Mouse (Mus musculus) Patski (cell line): Measurements from ENCODE around the gene Pdzd2. TPM values are rescaled to one million over a fixed set of nuclear protein-coding genes. Genes with fewer than 3 reads are reported as not detected.

ENCODE experiments used
- ATAC-seq: fragments of 100-300 bp; one replicate; pipeline ENCODE4 v1.8.0; 2021
- CTCF ChIA-PET: fragments of 350-600 bp; sonication (Branson Sonifier 250); formaldehyde crosslinking; loops from one replicate; lab custom pipeline; 2022; ENCODE audit warnings: inconsistent platforms; lab: Charles Lee
- POLR2A ChIA-PET: fragments of 350-600 bp; sonication (Branson Sonifier 250); formaldehyde crosslinking; loops from one replicate; lab custom pipeline; 2022; ENCODE audit warnings: antibody characterized with exemption, inconsistent platforms; lab: Charles Lee
- DNase-seq: peaks from one replicate; pipeline ENCODE4 v3.0.0-alpha.2; 2011; ENCODE audit warnings: low read depth, low spot score
- H3K27me3 ChIP-seq: fragments of 371-371 bp; one replicate; pipeline ENCODE4 v1.5.1; 2021
- CTCF ChIP-seq: fragments of 100-300 bp; IDR thresholded peaks from one replicate; pipeline ENCODE4 v1.5.1; 2021
- in situ Hi-C: fragments of 300-500 bp; cut with MboI; formaldehyde crosslinking; loops from 3 replicates; pipeline ENCODE4 v1.11.1; 2018; ENCODE audit warnings: low pct_unique_long_range_greater_than_20kb, mixed read lengths
- polyA plus RNA-seq: library from polyadenylated mRNA; unstranded; gene quantifications from one replicate; pipeline ENCODE4 v1.2.3, GENCODE M21; 2021

Gene Pdzd2
- polyA plus RNA-seq, 1 experiment from 2014 or later, result 0.10 TPM

GRCm38 (mm10) chr15:12639776-12640175 lies 99.9 kb downstream of the Pdzd2 start:
- TF ChIP-seq CTCF, result no peak
- H3K27me3 ChIP-seq, result peaks cover 20% of the 10 kb centered on the region
- ChIA-PET CTCF (no interaction called here), POLR2A (no interaction called here)
- DNase-seq (no peak), ATAC-seq (no peak)
- in situ Hi-C loops, result no loop called here

GRCm38 (mm10) chr15:12639181-12639580 lies 100.5 kb downstream of the Pdzd2 start:
- DNase-seq, result no peak
- in situ Hi-C loops, result no loop called here
- peaks cover 20% of the 10 kb centered on the region for H3K27me3 ChIP-seq
- TF ChIP-seq CTCF, result no peak
- ChIA-PET POLR2A (no interaction called here), CTCF (no interaction called here)
- no peak for ATAC-seq

GRCm38 (mm10) chr15:12638370-12639030 lies 101.2 kb downstream of the Pdzd2 start:
- no peak for ATAC-seq
- no peak for DNase-seq
- in situ Hi-C loops, result no loop called here
- TF ChIP-seq CTCF, result no peak
- ChIA-PET CTCF (no interaction called here), POLR2A (no interaction called here)
- peaks cover 20% of the 10 kb centered on the region for H3K27me3 ChIP-seq

GRCm38 (mm10) chr15:12637511-12637910 lies 102.2 kb downstream of the Pdzd2 start:
- ChIA-PET POLR2A (no interaction called here), CTCF (no interaction called here)
- ATAC-seq, result no peak
- peaks cover 20% of the 10 kb centered on the region for H3K27me3 ChIP-seq
- no peak for TF ChIP-seq CTCF
- in situ Hi-C loops, result no loop called here
- no peak for DNase-seq

- no peak for TF ChIP-seq CTCF
- ATAC-seq, result no peak
- no peak for DNase-seq
- ChIA-PET POLR2A (no interaction called here), CTCF (interaction anchor here (0.8 kb wide), 1 partner anchor 17 kb away, joined by 3 read pairs; no protein-coding TSS in a partner anchor)
- in situ Hi-C loops, result no loop called here
- H3K27me3 ChIP-seq, result peaks cover 13% of the 10 kb centered on the region
These were observed 103.3 kb downstream of the Pdzd2 start for GRCm38 (mm10) chr15:12636386-12636785.

- CTCF ChIA-PET, result no interaction called here
- in situ Hi-C loops, result no loop called here
- H3K27me3 ChIP-seq, result peaks cover 9% of the 10 kb centered on the region
These were observed 104.8 kb downstream of the Pdzd2 start for GRCm38 (mm10) chr15:12634921-12635320.

GRCm38 (mm10) chr15:12629164-12629563 lies 110.6 kb downstream of the Pdzd2 start:
- TF ChIP-seq CTCF, result no peak
- in situ Hi-C loops, result no loop called here
- ATAC-seq (no peak), DNase-seq (no peak)
- ChIA-PET POLR2A (no interaction called here), CTCF (no interaction called here)
- H3K27me3 ChIP-seq, result peaks cover 16% of the 10 kb centered on the region

More at GRCm38 (mm10) chr15:12634921-12635320, 104.8 kb downstream of the Pdzd2 start:
- DNase-seq, result no peak
- POLR2A ChIA-PET, result no interaction called here
- TF ChIP-seq CTCF, result no peak
- ATAC-seq, result no peak

- in situ Hi-C loops, result no loop called here
- no peak for DNase-seq
- ChIA-PET CTCF (no interaction called here), POLR2A (no interaction called here)
- peaks cover 21% of the 10 kb centered on the region for H3K27me3 ChIP-seq
- TF ChIP-seq CTCF, result no peak
- no peak for ATAC-seq
These were observed 111.3 kb downstream of the Pdzd2 start for GRCm38 (mm10) chr15:12628451-12628850.

- in situ Hi-C loops, result no loop called here
- DNase-seq (no peak), ATAC-seq (no peak)
- peaks cover 22% of the 10 kb centered on the region for H3K27me3 ChIP-seq
- POLR2A ChIA-PET, result no interaction called here
- no peak for TF ChIP-seq CTCF
- CTCF ChIA-PET, result no interaction called here
These were observed 112.8 kb downstream of the Pdzd2 start for GRCm38 (mm10) chr15:12626930-12627329.

GRCm38 (mm10) chr15:12626166-12626565 lies 113.6 kb downstream of the Pdzd2 start:
- CTCF ChIA-PET, result no interaction called here
- ATAC-seq (no peak), DNase-seq (no peak)
- TF ChIP-seq CTCF, result no peak
- H3K27me3 ChIP-seq, result peaks cover 22% of the 10 kb centered on the region
- POLR2A ChIA-PET, result no interaction called here
- in situ Hi-C loops, result no loop called here

GRCm38 (mm10) chr15:12625524-12625923 lies 114.2 kb downstream of the Pdzd2 start:
- ATAC-seq, result no peak
- CTCF ChIA-PET, result no interaction called here
- peaks cover 16% of the 10 kb centered on the region for H3K27me3 ChIP-seq

GRCm38 (mm10) chr15:12623521-12623920 lies 116.2 kb downstream of the Pdzd2 start:
- CTCF ChIA-PET, result no interaction called here
- in situ Hi-C loops, result no loop called here
- no peak for DNase-seq
- peaks cover 25% of the 10 kb centered on the region for H3K27me3 ChIP-seq
- TF ChIP-seq CTCF, result no peak
- POLR2A ChIA-PET, result no interaction called here
- ATAC-seq, result no peak

More at GRCm38 (mm10) chr15:12625524-12625923, 114.2 kb downstream of the Pdzd2 start:
- POLR2A ChIA-PET, result no interaction called here
- TF ChIP-seq CTCF, result no peak
- in situ Hi-C loops, result no loop called here
- no peak for DNase-seq
